In the genomic region with DNA sequence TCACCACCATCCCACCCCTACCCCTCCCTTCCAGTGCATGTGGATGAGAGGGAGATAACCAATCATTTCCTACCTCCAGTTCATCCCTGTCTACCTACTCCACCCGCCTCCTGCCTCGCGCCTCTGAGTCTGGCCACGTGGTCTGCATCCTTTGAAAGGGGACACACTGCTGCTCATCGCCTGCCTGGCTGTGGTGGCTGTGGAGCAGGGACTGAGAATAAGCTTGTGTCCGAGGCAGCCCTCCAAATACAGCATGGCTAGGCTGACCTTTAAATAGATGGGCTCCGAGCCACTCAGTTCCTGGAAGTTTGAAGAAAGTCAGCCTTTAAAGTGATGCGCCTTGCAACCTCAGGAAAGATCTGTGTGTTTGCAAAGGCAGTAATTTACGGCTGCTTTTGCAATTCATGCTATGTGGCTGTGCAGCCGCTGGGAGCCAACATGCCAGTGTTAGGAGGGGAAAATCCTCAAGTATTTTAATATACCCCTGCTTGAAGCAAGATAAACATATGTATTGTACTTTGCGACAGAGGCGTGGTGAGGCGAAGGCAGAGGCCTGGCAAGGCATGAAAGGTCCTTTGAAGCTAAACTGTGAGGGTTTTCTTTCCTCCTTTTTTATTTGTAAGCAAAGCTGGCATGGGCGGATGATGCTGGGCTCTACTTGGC, we compare ENCODE assay signal across 8 mouse cellular contexts.
DNase-seq lines count a peak whose midpoint lies in the region; ATAC-seq and TF ChIP-seq lines count a peak whose summit lies in the region.

No protein-coding gene starts in this region.

- H3K27me3 ChIP-seq in lung, postnatal 0 days (replicated peaks; ENCODE audit: insufficient read depth, low read length) = no peaks in the 10 kb centered on the region

- no peak overlapping the region for H3K4me2 ChIP-seq in lung, postnatal 0 days (replicated peaks; ENCODE audit: low read depth, low read length)

- H3K9ac ChIP-seq in lung, postnatal 0 days (replicated peaks; ENCODE audit: low read depth) = no peak overlapping the region

- H3K4me3 ChIP-seq in layer of hippocampus, adult 2 months = peak overlapping the region; percentile 11; the same call in 1 of the 2 replicates
- H3K4me3 ChIP-seq in lung, postnatal 0 days (ENCODE audit: low read depth, low read length) = no peak overlapping the region

- no peaks in the 10 kb centered on the region for H3K9me3 ChIP-seq in lung, postnatal 0 days (ENCODE audit: low read length)

- peak; percentile 39 for ATAC-seq in lung, postnatal 0 days

- H3K4me1 ChIP-seq in lung, postnatal 0 days (ENCODE audit: insufficient read depth, low read depth, low read length) = no peaks in the 10 kb centered on the region

- no peak for TF ChIP-seq CTCF in layer of hippocampus, adult 2 months (conservative IDR thresholded peaks at IDR 0.05)
- no peak for TF ChIP-seq CTCF in lung, postnatal 0 days (IDR thresholded peaks at IDR 0.05)

- TF ChIP-seq EP300 in lung, postnatal 0 days (IDR thresholded peaks at IDR 0.05) = 0 out of 2 replicates have a peak, but pooled peaks have one; percentile 35

- no peak overlapping the region for H3K27ac ChIP-seq in layer of hippocampus, adult 2 months
- H3K27ac ChIP-seq in lung, postnatal 0 days (ENCODE audit: low read length) = no peak overlapping the region

- no peak for DNase-seq in layer of hippocampus, adult 2 months (ENCODE audit: low spot score in 2 of 2)
- DNase-seq in layer of hippocampus, postnatal 14 days (ENCODE audit: low spot score in 2 of 2) = no peak
- DNase-seq in adrenal gland, postnatal 10 days = peak; percentile 55
- peak; percentile 33 for DNase-seq in gastrocnemius, postnatal 10 days
- DNase-seq in lung, postnatal 0 days (ENCODE audit: low spot score) = peak; percentile 51
- DNase-seq in layer of hippocampus, adult 9-10 months (ENCODE audit: low spot score) = no peak
- DNase-seq in cerebellum, adult 9-11 months = no peak
- DNase-seq in left cerebral cortex, adult 11 months (ENCODE audit: low spot score) = no peak

- no peaks in the 10 kb centered on the region for H3K36me3 ChIP-seq in lung, postnatal 0 days (ENCODE audit: insufficient read depth, low read length)

- WGBS in lung, postnatal 0 days = 35% methylated on average over 14 of the region's 14 CpGs

Comparison
In these comparisons a context has a peak if more than half of its experiments do, and no peak if none do; other contexts are left out.
1. DNase-seq: peak in adrenal gland, postnatal 10 days (single experiment), gastrocnemius, postnatal 10 days (single experiment) and lung, postnatal 0 days (single experiment); none in layer of hippocampus, adult 2 months (0 of 2), layer of hippocampus, postnatal 14 days (0 of 2), layer of hippocampus, adult 9-10 months (single experiment), cerebellum, adult 9-11 months (single experiment) and left cerebral cortex, adult 11 months (single experiment).